Mouse (Mus musculus): ENCODE results near the gene Henmt1. TPM values are rescaled to one million over a fixed set of nuclear protein-coding genes. Genes with fewer than 3 reads are reported as not detected.

Henmt1 gene
- total and polyA plus RNA-seq, 3 experiments: 0.08 TPM; not detected in 2

DNA sequence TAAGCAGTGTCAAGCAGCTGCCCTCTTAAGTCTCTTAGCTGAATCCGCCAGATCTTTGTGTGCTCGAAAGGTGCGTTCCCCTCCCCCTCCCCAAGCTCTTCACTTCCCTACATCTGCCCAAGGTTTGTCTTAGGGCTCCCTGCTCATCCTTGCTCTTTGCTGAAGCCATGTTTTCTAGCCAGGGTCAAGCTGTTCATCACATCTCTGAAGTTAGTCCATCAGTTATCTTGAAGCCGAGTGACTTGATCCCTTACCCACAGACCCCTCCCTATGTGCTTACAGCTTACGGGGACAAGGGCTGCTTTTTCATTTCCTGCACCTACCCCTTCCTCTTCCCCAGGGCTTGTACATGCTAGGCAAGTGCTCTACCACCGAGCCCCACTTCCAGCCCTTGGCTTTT is 22.0 kb downstream of the Henmt1 start:
- H3K27me3 ChIP-seq (ENCODE audit: control insufficient read depth in 1 of 2, insufficient read depth in 2 of 2, low read length in 2 of 2): no peaks in the 10 kb centered on the region
- H3K27ac ChIP-seq (ENCODE audit: control insufficient read depth, low read depth, low read length): no peak overlapping the region
- no peak overlapping the region for H3K4me3 ChIP-seq (ENCODE audit: control insufficient read depth in 1 of 2, insufficient read depth in 1 of 2, low read depth in 2 of 2, low read length in 2 of 2)
- no peaks in the 10 kb centered on the region for H3K36me3 ChIP-seq (ENCODE audit: control insufficient read depth in 1 of 2, insufficient read depth in 2 of 2, low read length in 2 of 2)
- H3K9ac ChIP-seq (ENCODE audit: control insufficient read depth, low read depth, low read length, poor library complexity, severe bottlenecking): no peak overlapping the region
- DNase-seq (ENCODE audit: low read depth, low spot score): no peak
- H3K9me3 ChIP-seq (replicated peaks; ENCODE audit: insufficient read depth, low read length): no peaks in the 10 kb centered on the region
- no peak for TF ChIP-seq MEF2A (IDR thresholded peaks at IDR 0.05; ENCODE audit: extremely low read depth, insufficient replicate concordance, low read depth, low read length, poor library complexity, severe bottlenecking)
- no peak for TF ChIP-seq ZNF384 (IDR thresholded peaks at IDR 0.05; ENCODE audit: low read depth, low read length)
- H3K4me1 ChIP-seq (ENCODE audit: control insufficient read depth in 1 of 2, insufficient read depth in 2 of 2, low read length in 2 of 2): no peaks in the 10 kb centered on the region
- no peaks in the 10 kb centered on the region for H3K79me2 ChIP-seq (ENCODE audit: control insufficient read depth, insufficient read depth, low read length, poor library complexity)

DNA sequence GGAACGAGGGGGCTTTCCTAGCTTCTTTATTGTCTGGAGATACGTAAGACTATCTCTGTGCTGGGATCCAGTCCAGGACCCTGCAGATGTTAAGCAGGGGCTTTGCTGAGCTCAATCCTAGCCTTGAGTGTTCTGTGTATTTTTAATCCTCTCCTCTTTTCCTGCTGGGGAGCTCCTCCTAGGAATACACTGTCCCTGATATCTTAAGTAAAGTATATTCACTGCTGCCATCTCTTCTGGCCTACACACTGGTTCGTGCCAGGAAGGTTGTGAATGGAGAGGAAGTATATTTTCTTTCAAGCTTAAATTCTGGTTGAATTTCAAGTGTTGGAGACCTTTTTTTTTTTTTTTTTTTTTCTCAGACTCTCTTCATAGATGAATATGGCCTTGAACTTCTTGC is 23.6 kb downstream of the Henmt1 start:
- Histone ChIP-seq H3K79me2 (ENCODE audit: control insufficient read depth, insufficient read depth, low read length, poor library complexity) (no peaks in the 10 kb centered on the region), H3K9ac (ENCODE audit: control insufficient read depth, low read depth, low read length, poor library complexity, severe bottlenecking) (no peak overlapping the region), H3K36me3 (ENCODE audit: control insufficient read depth in 1 of 2, insufficient read depth in 2 of 2, low read length in 2 of 2) (no peaks in the 10 kb centered on the region), H3K27me3 (ENCODE audit: control insufficient read depth in 1 of 2, insufficient read depth in 2 of 2, low read length in 2 of 2) (no peaks in the 10 kb centered on the region), H3K4me3 (ENCODE audit: control insufficient read depth in 1 of 2, insufficient read depth in 1 of 2, low read depth in 2 of 2, low read length in 2 of 2) (no peak overlapping the region), H3K4me1 (ENCODE audit: control insufficient read depth in 1 of 2, insufficient read depth in 2 of 2, low read length in 2 of 2) (no peaks in the 10 kb centered on the region), H3K9me3 (replicated peaks; ENCODE audit: insufficient read depth, low read length) (no peaks in the 10 kb centered on the region), H3K27ac (ENCODE audit: control insufficient read depth, low read depth, low read length) (no peak overlapping the region)
- TF ChIP-seq ELF1 (IDR thresholded peaks at IDR 0.05; ENCODE audit: low read depth, low read length): no peak
- no peak for TF ChIP-seq MAFK (IDR thresholded peaks at IDR 0.05; ENCODE audit: borderline replicate concordance, low read depth, low read length)
- no peak for DNase-seq (ENCODE audit: low read depth, low spot score)

DNA sequence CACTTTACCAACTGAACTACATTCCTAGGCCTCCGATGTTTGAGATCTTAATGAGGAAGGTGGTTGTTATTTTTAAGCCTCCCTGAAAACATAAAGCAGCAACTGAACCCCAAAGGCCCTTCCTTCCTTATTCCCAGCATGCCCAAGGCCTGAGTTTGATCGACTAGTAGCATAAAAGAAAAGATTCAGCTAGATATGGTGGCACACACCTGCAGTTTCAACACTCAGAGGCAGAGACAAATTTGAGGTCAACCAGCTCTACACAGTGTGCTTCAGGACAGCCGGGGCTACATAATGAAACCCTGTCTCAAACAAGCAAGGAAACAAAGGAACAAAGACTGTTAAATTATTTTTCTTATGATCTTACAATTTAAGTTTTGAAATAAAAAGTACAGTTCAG is 24.1 kb downstream of the Henmt1 start:
- H3K79me2 ChIP-seq (ENCODE audit: control insufficient read depth, insufficient read depth, low read length, poor library complexity): no peaks in the 10 kb centered on the region
- H3K4me1 ChIP-seq (ENCODE audit: control insufficient read depth in 1 of 2, insufficient read depth in 2 of 2, low read length in 2 of 2): no peaks in the 10 kb centered on the region
- no peak for TF ChIP-seq ELF1 (IDR thresholded peaks at IDR 0.05; ENCODE audit: low read depth, low read length)
- TF ChIP-seq USF1 (IDR thresholded peaks at IDR 0.05; ENCODE audit: low read depth, low read length): no peak
- no peak for TF ChIP-seq MYC (IDR thresholded peaks at IDR 0.05; ENCODE audit: low read depth, low read length)
- H3K9ac ChIP-seq (ENCODE audit: control insufficient read depth, low read depth, low read length, poor library complexity, severe bottlenecking): no peak overlapping the region
- no peaks in the 10 kb centered on the region for H3K9me3 ChIP-seq (replicated peaks; ENCODE audit: insufficient read depth, low read length)
- H3K27me3 ChIP-seq (ENCODE audit: control insufficient read depth in 1 of 2, insufficient read depth in 2 of 2, low read length in 2 of 2): no peaks in the 10 kb centered on the region
- H3K4me3 ChIP-seq (ENCODE audit: control insufficient read depth in 1 of 2, insufficient read depth in 1 of 2, low read depth in 2 of 2, low read length in 2 of 2): no peak overlapping the region
- H3K36me3 ChIP-seq (ENCODE audit: control insufficient read depth in 1 of 2, insufficient read depth in 2 of 2, low read length in 2 of 2): no peaks in the 10 kb centered on the region
- H3K27ac ChIP-seq (ENCODE audit: control insufficient read depth, low read depth, low read length): no peak overlapping the region
- no peak for DNase-seq (ENCODE audit: low read depth, low spot score)

DNA sequence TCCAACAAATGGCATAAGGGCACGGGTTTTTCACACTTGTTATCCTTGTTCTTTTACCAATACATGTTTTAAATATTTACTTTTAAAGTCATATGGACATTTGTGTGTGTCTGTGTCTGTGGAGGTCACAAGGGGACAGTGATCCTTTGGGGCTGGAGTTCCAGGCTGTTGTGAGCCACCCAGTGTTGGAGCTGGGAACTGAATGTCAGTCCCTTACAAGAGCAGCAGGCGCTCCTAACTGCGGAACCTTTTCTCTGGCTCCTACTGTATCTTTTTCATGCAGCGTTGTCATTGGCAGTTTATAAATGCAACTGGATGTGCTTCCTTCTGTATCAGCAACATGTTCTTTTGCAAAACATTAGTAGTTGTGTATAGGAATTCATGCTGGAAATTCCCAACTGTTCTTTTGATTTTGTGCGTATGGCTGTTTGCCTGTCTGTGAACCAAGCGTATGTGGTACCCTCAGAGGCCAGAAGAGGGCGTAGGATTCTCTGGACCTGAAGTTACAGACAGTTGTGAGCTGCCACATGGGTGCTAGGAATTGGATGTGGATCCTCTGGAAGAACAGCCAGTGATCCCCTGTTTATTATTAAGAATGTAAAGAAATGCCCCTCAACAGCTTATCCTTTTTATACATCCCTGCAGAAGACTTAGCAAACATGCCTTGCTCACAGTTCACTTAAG is 24.8 kb downstream of the Henmt1 start:
- peak; percentile 34 for DNase-seq (ENCODE audit: low read depth, low spot score)
- Histone ChIP-seq H3K27me3 (ENCODE audit: control insufficient read depth in 1 of 2, insufficient read depth in 2 of 2, low read length in 2 of 2) (no peaks in the 10 kb centered on the region), H3K4me3 (ENCODE audit: control insufficient read depth in 1 of 2, insufficient read depth in 1 of 2, low read depth in 2 of 2, low read length in 2 of 2) (no peak overlapping the region), H3K9ac (ENCODE audit: control insufficient read depth, low read depth, low read length, poor library complexity, severe bottlenecking) (no peak overlapping the region), H3K27ac (ENCODE audit: control insufficient read depth, low read depth, low read length) (no peak overlapping the region), H3K36me3 (ENCODE audit: control insufficient read depth in 1 of 2, insufficient read depth in 2 of 2, low read length in 2 of 2) (no peaks in the 10 kb centered on the region), H3K4me1 (ENCODE audit: control insufficient read depth in 1 of 2, insufficient read depth in 2 of 2, low read length in 2 of 2) (no peaks in the 10 kb centered on the region), H3K79me2 (ENCODE audit: control insufficient read depth, insufficient read depth, low read length, poor library complexity) (no peaks in the 10 kb centered on the region), H3K9me3 (replicated peaks; ENCODE audit: insufficient read depth, low read length) (no peaks in the 10 kb centered on the region)
- TF ChIP-seq ZMIZ1 (IDR thresholded peaks at IDR 0.05; ENCODE audit: low read depth, low read length): no peak
- TF ChIP-seq MAZ (IDR thresholded peaks at IDR 0.05; ENCODE audit: low read depth, low read length): no peak
- TF ChIP-seq MAFK (IDR thresholded peaks at IDR 0.05; ENCODE audit: borderline replicate concordance, low read depth, low read length): no peak
- no peak for TF ChIP-seq MXI1 (IDR thresholded peaks at IDR 0.05; ENCODE audit: low read depth, low read length)
- no peak for TF ChIP-seq GATA1 (IDR thresholded peaks at IDR 0.05; ENCODE audit: low read depth, low read length)
- peak; percentile 57 for TF ChIP-seq SMC3 (IDR thresholded peaks at IDR 0.05; ENCODE audit: low read depth, low read length)
- no peak for TF ChIP-seq TCF12 (IDR thresholded peaks at IDR 0.05; ENCODE audit: low read depth, low read length)
- TF ChIP-seq KAT2A (conservative IDR thresholded peaks at IDR 0.05; ENCODE audit: low read depth, low read length): no peak
- TF ChIP-seq RAD21 (IDR thresholded peaks at IDR 0.05; ENCODE audit: low read depth, low read length): peak; percentile 22
- TF ChIP-seq ZC3H11A (IDR thresholded peaks at IDR 0.05; ENCODE audit: low read depth, low read length): peak; percentile 11; the same call in 1 of the 2 replicates
- no peak for TF ChIP-seq MEF2A (IDR thresholded peaks at IDR 0.05; ENCODE audit: extremely low read depth, insufficient replicate concordance, low read depth, low read length, poor library complexity, severe bottlenecking)
- TF ChIP-seq ETS1 (IDR thresholded peaks at IDR 0.05; ENCODE audit: low read depth, low read length): no peak
- TF ChIP-seq HCFC1 (IDR thresholded peaks at IDR 0.05; ENCODE audit: low read depth, low read length): no peak
- TF ChIP-seq SIN3A (IDR thresholded peaks at IDR 0.05; ENCODE audit: low read length): no peak
- TF ChIP-seq TBP (IDR thresholded peaks at IDR 0.05; ENCODE audit: low read depth, low read length): no peak
